Mouse (Mus musculus) urinary bladder, postnatal 10 days (tissue): Measurements from ENCODE around the gene Ccnf.

Experiments
- DNase-seq: peaks from one replicate; pipeline ENCODE4 v3.0.0; 2022; ENCODE audit warnings: low spot score

Gene Ccnf

DNA sequence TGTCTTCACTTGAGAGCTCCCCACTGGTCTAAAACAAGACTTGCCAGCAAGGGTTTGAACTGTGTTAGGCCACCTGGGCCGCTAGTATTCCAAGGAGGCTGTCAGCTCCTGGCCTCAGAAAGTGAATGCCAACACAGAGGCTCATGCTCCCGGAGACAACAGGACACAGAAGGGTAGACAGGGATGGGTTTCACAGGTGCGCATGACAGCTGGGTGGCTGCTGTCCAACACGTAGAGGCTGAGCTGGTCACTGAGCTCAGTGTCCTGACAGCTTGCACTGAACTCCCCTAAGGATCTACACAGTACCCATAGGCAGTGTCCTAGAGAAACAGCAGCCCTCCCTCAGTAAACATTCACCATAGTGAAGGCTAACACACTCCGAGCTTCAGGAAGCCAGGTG lies 27.8 kb downstream of the Ccnf start:
- no peak for DNase-seq

GRCm38 (mm10) chr17:24222653-24223052 lies 28.6 kb downstream of the Ccnf start:
- no peak for DNase-seq

DNA sequence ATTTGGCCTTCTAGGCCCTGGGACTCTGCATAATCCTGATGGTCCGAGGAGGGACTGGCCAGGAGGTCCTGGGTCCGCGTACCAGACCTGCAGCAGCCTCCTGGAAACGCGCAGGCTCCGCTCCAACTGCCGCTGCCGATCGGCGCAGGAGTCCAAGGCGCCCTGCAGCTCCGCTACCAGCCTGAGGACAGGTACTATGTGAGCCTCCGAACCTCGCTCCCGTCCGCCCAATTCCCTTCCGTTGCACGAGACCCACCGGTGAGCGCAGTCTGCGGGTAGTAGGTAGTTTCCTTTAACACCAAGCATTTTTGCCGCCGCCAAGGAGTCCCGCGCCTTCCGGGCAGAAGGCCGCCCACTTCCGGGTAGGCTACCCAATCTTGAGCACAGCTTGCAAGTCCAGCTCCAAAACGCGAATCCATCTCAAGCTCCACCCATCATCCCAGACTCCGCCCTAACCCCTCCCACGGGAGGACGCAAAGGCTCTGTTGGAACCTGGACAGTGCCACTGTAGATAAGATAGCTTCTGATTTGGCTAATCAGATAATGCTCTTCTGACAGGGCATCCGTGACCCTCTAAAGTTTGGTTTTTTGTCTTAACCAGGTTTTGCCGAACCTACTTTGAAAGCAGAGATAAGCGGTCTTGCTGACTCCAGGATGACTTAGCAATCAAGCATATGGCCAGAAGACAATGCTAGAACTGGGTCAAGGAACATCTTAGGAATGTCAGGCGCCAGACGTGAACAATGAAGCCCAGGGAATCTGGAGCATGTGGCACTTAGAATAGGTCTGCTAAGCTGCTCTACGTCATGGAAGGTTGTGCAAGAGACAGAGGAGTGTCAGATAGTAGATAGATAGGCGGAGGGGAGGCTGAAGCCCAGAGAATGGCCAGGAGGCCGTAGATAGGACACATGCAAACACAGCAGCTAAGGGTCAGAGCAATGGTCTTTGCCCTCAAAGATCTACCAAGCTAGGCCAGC lies 30.6 kb downstream of the Ccnf start, which contains the start of gene Tedc2:
TSS of gene Tedc2 (minus strand) at position 417 of the 977 bp plus-strand sequence.
- peak; percentile 46 for DNase-seq

- DNase-seq = no peak
Measured at GRCm38 (mm10) chr17:24216836-24217235, 34.4 kb downstream of the Ccnf start.

GRCm38 (mm10) chr17:24213186-24213585 lies 38.1 kb downstream of the Ccnf start:
- no peak for DNase-seq

GRCm38 (mm10) chr17:24212441-24213018 lies 38.8 kb downstream of the Ccnf start:
- no peak for DNase-seq

DNA sequence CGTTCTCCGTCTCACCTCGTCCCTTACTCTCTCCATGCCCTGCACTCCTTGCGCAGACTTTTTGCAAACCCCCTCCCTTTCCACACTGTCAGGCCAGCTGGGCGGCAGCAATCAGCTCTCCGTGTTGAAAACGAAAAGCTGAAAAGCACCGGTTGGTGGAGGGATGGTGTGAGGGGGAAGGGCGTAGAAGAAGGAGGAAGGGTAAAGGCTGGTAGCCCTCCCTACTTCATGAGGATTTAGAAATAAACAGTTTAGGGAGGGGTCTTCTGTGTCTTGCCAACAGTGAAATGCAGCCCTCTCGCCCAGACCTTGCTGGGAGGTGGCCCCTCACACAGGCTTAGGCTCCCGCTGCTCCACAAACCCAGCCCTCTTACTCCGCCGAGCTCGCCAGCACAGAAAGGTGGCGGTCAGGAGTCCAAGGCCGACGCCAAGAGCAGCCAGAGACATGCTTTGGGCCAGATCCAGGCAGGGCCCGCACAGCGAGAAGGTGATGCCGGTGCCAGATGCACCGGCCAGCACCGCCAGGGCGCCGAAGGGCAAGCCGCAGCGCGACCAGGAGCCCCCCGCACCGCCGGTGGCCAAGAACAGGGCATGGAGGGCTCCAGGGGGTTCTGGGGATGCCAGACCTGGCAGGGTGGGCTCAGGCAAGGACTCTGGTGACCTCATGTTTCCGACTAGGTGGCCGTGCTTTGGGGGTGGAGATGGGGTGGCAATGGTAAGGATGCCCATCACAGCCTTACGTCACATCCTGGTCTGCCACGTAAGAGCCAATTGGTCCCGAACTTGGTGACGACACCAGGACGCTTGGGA lies 39.4 kb downstream of the Ccnf start:
- no peak for DNase-seq

DNA sequence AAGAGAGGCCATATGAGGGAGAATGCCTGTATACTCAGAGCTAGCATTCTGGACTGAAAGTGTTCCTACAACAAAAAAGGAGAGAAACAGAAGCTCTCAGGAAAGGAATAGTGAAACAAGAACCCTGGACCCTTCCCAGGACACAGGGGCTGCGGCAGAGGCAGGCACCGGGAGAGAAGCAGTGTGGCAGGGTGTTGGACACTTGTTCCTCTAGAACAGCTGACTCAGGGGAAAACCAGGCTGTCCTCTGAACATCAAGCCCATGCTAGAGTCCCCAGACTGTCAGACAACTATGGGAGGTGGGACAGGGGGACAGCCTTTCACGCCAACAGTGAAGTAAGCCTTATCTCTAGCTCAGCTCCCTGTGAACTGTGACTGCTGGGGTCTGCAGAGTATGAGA lies 40.7 kb downstream of the Ccnf start:
- DNase-seq = no peak

DNA sequence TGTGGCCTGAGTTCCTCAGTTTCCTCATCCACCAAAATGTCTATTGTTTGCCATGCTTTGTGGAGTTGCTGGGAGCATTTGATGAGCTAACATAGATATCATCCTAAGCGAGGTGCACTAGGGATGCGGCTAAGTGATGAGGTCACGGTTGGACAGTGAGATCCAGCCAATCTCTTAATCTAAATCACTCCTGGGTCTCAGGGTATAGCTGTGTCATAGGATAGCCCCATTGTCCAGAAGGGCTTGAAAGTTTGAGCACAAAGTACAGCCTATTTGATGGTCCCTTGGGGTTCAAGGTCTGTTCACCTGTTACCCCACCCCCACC lies 41.4 kb downstream of the Ccnf start:
- DNase-seq = no peak

DNA sequence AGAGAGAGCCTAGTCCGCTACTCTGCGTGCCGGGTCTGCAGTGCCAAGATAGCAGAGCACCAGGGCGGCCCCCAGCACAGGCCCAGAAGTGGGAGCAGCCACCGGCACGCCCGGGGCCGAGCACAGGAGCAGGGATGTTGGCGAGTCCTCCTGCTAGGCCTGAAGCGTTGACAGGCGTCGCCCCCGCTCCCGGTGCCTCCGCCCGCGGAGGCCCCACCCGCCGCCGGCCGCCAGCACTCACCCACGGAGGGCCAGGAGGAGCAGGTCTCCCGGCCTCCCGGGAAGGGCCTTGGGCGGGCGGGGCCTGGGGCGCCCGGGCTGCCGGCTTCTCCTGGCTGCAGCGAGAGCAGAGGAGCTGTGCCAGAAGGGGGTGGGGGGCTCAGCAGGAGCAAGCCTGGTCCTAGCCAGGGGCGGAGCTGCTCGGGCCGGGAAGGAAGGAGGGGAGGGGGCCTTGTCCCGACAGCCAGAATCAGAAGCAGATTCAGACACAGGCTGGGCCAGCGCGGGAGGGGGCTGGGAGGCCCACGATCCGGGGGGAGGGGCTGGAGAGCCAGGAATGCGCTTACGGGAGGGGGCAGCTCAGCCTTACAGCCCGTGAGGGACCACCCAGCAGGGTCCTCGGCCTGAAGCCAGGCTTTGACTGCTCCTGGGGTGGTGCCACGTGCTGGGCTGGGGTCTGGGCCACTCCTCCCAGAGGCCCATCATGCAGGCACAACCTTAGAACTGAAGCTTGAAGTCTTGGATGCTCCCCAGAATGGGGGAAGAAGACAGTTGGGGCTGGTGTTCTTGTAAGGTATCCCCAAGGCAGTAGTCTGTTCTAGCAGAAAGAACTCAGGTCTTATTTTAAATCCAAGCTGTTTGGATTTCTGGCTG lies 42.0 kb downstream of the Ccnf start, which contains the start of gene Ntn3:
TSS of gene Ntn3 (minus strand) at position 489 of the 873 bp plus-strand sequence.
- DNase-seq = no peak

GRCm38 (mm10) chr17:24208641-24209042 lies 42.6 kb downstream of the Ccnf start:
- DNase-seq = no peak

DNA sequence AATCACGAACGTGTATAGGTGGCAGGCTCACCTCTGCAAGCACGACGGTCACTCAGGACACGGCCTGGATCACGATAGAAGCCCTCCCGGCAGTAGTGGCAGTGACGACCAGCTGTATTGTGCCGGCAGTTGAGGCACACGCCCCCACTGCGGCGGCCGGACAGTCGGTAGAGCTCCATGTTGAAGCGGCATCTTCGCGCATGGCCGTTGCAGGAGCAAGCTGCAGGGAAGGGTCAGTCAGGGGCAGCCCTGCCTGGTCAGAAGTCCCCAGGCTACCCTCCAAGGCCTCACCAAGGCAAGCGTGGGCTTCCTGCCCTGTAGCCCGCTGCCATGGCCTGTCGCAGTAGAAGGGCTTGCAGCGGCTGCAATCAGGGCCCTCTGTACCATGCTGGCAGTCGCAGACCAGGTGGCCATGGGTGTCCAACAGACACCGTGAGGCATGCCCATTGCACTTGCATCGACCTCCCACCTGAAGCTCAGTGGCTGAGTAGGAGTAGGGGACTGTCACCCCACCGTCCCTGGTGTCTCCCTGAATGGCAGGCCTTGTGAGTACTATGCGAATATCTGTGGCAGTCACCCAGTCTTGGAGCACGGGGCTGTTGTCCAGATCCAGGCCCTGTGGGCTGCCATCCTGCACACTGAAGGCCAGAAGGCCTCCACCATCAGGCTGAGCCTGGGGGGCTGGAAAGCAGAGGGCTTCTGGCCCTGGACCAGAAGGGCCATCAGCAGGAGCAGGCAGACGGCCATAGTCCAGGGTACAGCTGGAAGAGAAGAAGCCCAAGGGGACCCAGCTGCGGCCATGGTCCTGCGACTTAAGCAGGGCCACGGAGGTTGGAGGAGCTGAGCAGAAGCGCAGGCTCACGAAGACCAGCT lies 43.3 kb downstream of the Ccnf start:
- DNase-seq = no peak

GRCm38 (mm10) chr17:24206451-24207351 lies 44.6 kb downstream of the Ccnf start:
- no peak for DNase-seq

- no peak for DNase-seq
Measured at GRCm38 (mm10) chr17:24205908-24206361, 45.3 kb downstream of the Ccnf start.

- DNase-seq = peak; percentile 75
Measured at GRCm38 (mm10) chr17:24205284-24205888, 45.9 kb downstream of the Ccnf start, which contains the start of gene Tbc1d24. Gene Tbc1d24 (minus strand): TSS chr17:24205562.

DNA sequence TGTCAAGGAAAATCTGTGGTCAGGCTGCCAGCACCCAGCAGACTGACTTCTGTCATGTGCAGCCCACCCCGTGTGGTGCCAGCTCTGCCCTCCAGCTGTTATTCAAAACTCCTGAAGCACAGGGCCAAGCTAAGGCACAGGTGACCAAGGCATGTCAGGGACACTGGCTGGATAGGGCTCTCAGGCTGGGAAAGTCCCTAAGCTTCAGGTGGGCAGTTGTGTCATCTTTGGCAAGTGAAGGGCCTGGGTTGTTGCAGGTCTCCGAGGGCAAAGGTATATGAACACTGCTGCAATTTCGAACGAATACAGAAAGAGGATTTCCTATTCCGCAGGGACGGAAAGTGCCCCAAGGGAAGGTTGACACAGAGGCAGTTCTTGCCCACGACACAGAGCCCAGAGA lies 46.4 kb downstream of the Ccnf start:
- no peak for DNase-seq

DNA sequence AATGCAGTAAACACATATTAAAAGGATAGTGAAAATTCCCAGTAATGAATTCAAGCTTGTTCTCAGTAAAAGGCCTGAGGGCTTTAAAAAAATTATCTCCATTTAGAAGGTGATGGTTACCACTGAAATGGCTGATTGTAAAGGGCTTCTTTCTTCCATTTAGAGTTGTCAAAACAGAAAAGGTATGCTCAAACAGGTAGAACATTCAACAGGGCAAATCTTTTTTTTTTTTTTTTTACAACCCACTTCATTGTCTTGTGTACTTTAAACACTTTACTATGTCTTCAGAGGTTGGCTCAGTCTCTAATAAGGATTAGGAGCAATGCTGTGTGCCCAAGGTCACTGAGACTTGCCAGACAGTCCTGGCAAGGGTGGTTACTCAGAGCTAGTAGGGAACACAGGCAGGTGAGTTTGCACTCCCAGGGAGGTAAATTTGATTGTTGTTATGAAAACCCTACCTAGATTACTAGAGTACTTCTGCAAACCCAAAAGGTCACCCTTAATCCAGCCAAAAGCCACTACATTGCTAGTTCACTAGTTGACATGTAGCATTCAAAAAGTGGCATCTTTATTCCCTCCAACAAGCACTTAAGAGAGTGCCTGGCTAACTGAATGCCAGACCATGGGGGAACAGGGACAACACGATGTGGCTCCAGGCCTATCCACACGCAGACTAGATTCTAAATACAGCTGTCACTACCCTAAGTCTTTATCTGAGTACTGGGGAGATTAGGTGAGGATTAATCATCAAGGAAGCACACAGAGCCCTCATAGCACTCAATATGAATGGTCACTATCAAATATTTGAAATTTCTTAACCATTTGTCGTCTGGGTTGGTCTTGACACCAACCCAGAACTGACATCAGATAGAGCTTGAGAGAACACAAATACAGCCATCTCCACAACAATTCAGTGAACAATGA lies 47.4 kb downstream of the Ccnf start:
- DNase-seq = no peak

- no peak for DNase-seq
Measured at GRCm38 (mm10) chr17:24203068-24203467, 48.2 kb downstream of the Ccnf start.
